Mouse (Mus musculus) kidney, adult 2 months (tissue): ENCODE results near the gene Prox1.

ENCODE experiments used
- CTCF ChIP-seq: fragments of 200-500 bp; conservative IDR thresholded peaks from 2 replicates; pipeline ENCODE4 v1.5.1; 2011; ENCODE audit warnings: low read depth, mild to moderate bottlenecking, control low read depth, low read length, moderate library complexity, mixed read lengths; ENCODE audit not compliant: insufficient read depth, insufficient read length
- POLR2A ChIP-seq: fragments of 200-500 bp; IDR thresholded peaks from one replicate; pipeline ENCODE4 v1.6.1; 2011; ENCODE audit warnings: low read depth, low read length, control low read depth

DNA sequence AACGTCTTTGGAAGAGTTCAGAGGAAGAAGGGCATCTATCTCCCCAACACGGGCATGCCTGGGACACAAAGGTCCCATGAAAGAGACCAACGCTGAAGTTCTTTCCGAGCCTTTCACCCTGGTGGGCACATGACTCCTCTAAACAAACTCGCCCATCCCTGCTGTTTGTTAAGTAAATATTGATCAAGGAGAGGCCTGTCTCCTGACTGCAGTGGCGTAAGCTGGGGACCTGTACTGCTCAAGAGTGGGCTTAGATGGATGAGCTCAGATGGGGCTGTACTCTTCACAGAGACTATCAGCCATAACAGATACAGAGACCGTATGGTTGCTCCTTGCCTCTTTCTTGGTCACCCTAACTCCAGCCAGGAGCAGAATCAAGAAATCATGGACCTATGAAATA, 41.0 kb downstream of the Prox1 start:
- no peak for TF ChIP-seq POLR2A
- TF ChIP-seq CTCF, result no peak
